Mouse (Mus musculus) hindbrain, embryonic 11.5 days (tissue): ENCODE measurements at regions not wholly inside any gene's neighbourhood (a gene's known extent, or its start where the extent isn't known, plus 50 kb on each side); places are given as distances from the start of the nearest gene placed in this dataset.

Source experiments
- ATAC-seq: fragments of 200-750 bp; cut with Nextera tagmentation; 2 replicates; pipeline ENCODE4 v1.8.0; 2017; ENCODE audit warnings: mild to moderate bottlenecking, moderate TSS enrichment, moderate library complexity; ENCODE audit not compliant: low FRiP score
- DNase-seq: peaks from one replicate; pipeline ENCODE4 v3.0.0-alpha.2; 2015; ENCODE audit warnings: low spot score
- H3K27ac ChIP-seq: fragments of 300-500 bp; sonication (generic); 2 replicates; pipeline ENCODE4 v1.5.1; 2014; ENCODE audit warnings: mild to moderate bottlenecking, low read depth, low read length
- H3K27me3 ChIP-seq: fragments of 300-500 bp; sonication (generic); 2 replicates; pipeline ENCODE4 v1.6.1; 2014; ENCODE audit warnings: mild to moderate bottlenecking, low read length, moderate library complexity, mixed read lengths; ENCODE audit not compliant: control insufficient read depth, insufficient read depth
- H3K36me3 ChIP-seq: fragments of 300-500 bp; sonication (generic); 2 replicates; pipeline ENCODE4 v1.6.1; 2014; ENCODE audit warnings: mild to moderate bottlenecking, low read length, moderate library complexity, mixed read lengths; ENCODE audit not compliant: control insufficient read depth, insufficient read depth
- H3K4me1 ChIP-seq: fragments of 300-500 bp; sonication (generic); replicated peaks from 2 replicates; pipeline ENCODE4 v1.6.1; 2014; ENCODE audit warnings: low read length, mixed read lengths; ENCODE audit not compliant: control insufficient read depth, insufficient read depth
- H3K4me2 ChIP-seq: fragments of 300-500 bp; sonication (generic); replicated peaks from 2 replicates; pipeline ENCODE4 v1.6.1; 2014; ENCODE audit warnings: mild to moderate bottlenecking, low read depth, low read length
- H3K4me3 ChIP-seq: fragments of 300-500 bp; sonication (generic); 2 replicates; pipeline ENCODE4 v1.5.1; 2014; ENCODE audit warnings: low read depth, low read length
- H3K9ac ChIP-seq: fragments of 300-500 bp; sonication (generic); 2 replicates; pipeline ENCODE4 v1.6.1; 2014; ENCODE audit warnings: low read depth, low read length
- H3K9me3 ChIP-seq: fragments of 300-500 bp; sonication (generic); 2 replicates; pipeline ENCODE4 v1.6.1; 2016; ENCODE audit warnings: low read length; ENCODE audit not compliant: control insufficient read depth
- WGBS: fragments of 180-500 bp; shearing (Covaris S2); extraction: QIAGEN DNeasy Blood & Tissue Kit; methylation state at CpG from one replicate; pipeline ENCODE4 v1.1.7; 2014; 5-methylcytosine and 5-hydroxymethylcytosine counted together

DNA sequence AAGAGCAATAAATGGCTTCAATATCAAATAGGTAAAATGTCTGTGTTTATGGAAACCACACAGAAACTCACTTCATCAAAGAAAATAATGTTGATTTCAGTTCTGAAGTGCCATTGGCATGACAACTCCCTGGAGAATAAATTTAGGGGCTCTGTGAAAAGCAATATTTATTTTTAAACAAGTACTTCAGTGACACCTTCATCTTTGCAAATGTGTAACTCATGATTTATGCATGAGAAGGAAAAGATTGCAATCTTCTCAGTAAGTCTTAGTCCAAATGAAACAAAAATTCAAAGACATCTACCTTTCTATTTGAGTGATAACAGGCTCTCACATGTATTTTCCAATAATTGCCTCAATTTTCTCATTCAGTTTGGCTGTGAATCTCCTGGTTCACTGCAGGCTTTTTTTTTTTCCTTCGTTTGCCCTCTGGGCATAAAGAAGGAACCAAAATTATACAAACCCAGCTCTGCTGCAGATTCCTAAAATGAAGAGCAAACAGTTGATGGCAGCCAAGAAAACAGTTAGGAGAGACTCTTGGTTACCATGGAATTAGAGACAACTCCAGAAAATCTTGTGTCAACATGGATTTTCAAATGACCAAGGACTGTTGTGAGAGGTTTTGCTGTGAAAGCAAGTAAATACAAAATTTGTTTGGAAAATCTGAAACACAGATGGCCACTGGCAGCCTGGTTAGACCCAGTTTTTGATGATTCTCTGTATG, 230.3 kb upstream of the Ctso start:
- H3K9me3 ChIP-seq = no peaks in the 10 kb centered on the region
- ATAC-seq (no peak), DNase-seq (no peak)
- no peak overlapping the region for H3K4me2 ChIP-seq
- H3K27ac ChIP-seq = no peak overlapping the region
- no peaks in the 10 kb centered on the region for H3K4me1 ChIP-seq
- no peak overlapping the region for H3K4me3 ChIP-seq
- H3K9ac ChIP-seq = no peak overlapping the region
- 71% methylated on average over 1 of the region's 1 CpGs for WGBS
- H3K27me3 ChIP-seq = no peaks in the 10 kb centered on the region
- no peaks in the 10 kb centered on the region for H3K36me3 ChIP-seq

DNA sequence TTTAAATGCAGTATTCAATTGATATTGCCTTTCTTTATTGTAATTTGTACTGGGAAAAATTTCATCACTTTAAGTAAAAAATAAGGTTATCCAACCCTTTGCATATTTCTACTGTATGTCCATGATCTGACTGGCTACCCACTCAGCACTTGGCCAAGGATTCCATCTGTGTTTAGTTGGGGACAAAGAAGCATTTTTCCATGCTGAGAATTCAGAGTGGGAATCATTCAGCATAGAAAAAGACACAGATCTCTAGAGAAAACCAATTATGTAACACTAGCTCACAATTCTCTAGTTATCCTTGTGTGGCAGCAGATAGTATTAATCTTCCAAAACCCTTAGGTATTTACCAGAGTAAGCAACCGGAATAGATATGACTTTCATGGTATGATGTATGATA, 213.5 kb upstream of the Ctso start:
- no peak overlapping the region for H3K27ac ChIP-seq
- H3K9ac ChIP-seq = no peak overlapping the region
- H3K27me3 ChIP-seq = no peaks in the 10 kb centered on the region
- 88% methylated on average over 1 of the region's 1 CpGs for WGBS
- no peaks in the 10 kb centered on the region for H3K36me3 ChIP-seq
- no peak for ATAC-seq
- H3K4me3 ChIP-seq = no peak overlapping the region
- H3K4me1 ChIP-seq = no peaks in the 10 kb centered on the region
- DNase-seq = no peak
- no peaks in the 10 kb centered on the region for H3K9me3 ChIP-seq
- no peak overlapping the region for H3K4me2 ChIP-seq

DNA sequence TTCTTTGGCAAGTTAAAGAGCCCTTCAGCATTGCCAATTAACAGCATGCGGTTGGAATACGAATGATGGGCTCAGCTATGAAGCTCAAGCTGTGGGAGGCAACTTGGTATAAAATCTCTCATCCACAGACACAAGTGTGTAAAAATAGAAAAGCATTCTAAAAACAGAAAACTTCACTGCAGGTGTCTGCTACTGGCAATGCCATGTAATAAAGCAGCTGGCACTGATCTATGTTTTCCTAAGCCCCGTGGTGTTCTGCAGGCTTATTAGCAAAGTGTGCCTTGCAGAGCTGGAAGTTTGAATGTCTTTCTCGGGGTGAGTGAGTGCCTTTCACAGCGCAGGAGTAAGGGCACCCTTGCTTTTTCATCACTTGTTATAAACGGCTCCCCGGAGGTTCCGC, 196.9 kb upstream of the Ctso start:
- Histone ChIP-seq H3K4me2 (no peak overlapping the region), H3K4me1 (no peaks in the 10 kb centered on the region), H3K9ac (no peak overlapping the region), H3K27ac (no peak overlapping the region), H3K4me3 (no peak overlapping the region), H3K27me3 (no peaks in the 10 kb centered on the region), H3K36me3 (no peaks in the 10 kb centered on the region), H3K9me3 (no peaks in the 10 kb centered on the region)
- WGBS = 83% methylated on average over 8 of the region's 8 CpGs
- DNase-seq (no peak), ATAC-seq (no peak)

DNA sequence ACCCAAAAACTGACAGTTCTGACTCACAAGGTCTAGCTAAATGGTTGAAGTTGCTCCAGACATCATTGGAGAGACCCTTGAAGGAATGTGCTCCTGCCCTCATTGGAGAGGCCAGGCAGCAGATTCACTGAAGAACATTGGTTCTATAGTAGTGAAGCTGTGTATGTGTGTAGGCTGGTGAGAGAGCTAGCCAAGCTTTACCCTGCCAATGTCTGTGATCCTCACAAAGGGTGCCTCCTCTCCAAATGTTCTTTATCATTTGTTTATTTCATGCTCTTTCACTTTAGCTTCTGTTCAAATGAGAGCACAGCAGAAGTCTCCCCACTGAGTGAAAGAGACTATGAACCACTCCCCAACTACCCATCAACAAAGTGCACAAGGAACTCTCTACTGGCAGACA, 195.6 kb upstream of the Ctso start:
- no peaks in the 10 kb centered on the region for H3K9me3 ChIP-seq
- DNase-seq (no peak), ATAC-seq (no peak)
- no peaks in the 10 kb centered on the region for H3K27me3 ChIP-seq
- H3K27ac ChIP-seq = no peak overlapping the region
- H3K4me3 ChIP-seq = no peak overlapping the region
- H3K9ac ChIP-seq = no peak overlapping the region
- H3K36me3 ChIP-seq = no peaks in the 10 kb centered on the region
- no peak overlapping the region for H3K4me2 ChIP-seq
- no peaks in the 10 kb centered on the region for H3K4me1 ChIP-seq

DNA sequence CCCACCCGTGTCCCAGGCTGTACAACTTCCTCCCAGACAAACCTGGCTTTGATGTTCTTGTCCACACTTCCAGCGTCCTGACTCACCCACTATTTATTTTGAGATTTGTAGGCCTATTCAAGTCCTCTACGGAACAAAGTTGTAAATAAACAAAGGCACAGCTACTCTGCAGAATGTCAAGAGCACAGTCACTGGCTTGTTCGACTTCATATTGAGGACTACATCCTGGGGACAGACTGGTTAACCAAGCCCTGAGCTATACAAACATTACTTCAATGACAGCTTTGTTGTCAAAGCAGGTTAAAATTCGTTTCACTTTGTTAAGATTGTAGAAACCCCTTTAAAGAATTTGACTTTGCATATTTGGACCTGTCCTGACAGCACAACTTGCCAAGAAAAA, 190.3 kb upstream of the Ctso start:
- 51% methylated on average over 5 of the region's 5 CpGs for WGBS
- no peaks in the 10 kb centered on the region for H3K36me3 ChIP-seq

DNA sequence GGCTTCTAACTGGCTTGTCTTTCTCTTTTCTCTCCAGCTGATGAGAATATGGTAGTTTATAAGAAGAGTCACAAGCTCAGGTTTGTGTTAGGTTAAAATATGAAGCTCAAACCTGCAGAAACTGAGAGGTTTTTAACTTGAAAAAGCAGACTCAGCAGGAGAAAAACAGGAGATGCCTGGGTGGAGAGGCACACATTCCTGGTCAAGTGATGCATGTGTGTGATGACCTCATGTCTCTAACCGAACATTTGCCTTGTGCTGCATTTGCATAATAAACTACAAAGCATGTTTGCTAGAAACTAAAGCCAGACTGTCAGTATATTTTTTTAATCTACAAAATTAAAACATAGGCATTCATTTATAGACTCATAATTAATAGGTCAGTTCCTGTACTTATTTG, 182.2 kb upstream of the Ctso start:
- Histone ChIP-seq H3K36me3 (no peaks in the 10 kb centered on the region), H3K4me2 (no peak overlapping the region), H3K9ac (no peak overlapping the region), H3K27me3 (no peaks in the 10 kb centered on the region), H3K27ac (no peak overlapping the region), H3K4me3 (no peak overlapping the region), H3K4me1 (no peaks in the 10 kb centered on the region), H3K9me3 (no peaks in the 10 kb centered on the region)
- DNase-seq = no peak
- no peak for ATAC-seq
- 73% methylated on average over 1 of the region's 1 CpGs for WGBS

More for the DNA sequence above, 190.3 kb upstream of the Ctso start:
- Histone ChIP-seq H3K27me3 (no peaks in the 10 kb centered on the region), H3K4me3 (no peak overlapping the region), H3K27ac (no peak overlapping the region), H3K9ac (no peak overlapping the region), H3K4me2 (no peak overlapping the region), H3K9me3 (no peaks in the 10 kb centered on the region), H3K4me1 (no peaks in the 10 kb centered on the region)
- DNase-seq = no peak
- ATAC-seq = no peak

GRCm38 (mm10) chr3:81752955-81753354, 179.4 kb upstream of the Ctso start:
- ATAC-seq (no peak), DNase-seq (no peak)
- 79% methylated on average over 4 of the region's 4 CpGs for WGBS
- no peak overlapping the region for H3K4me3 ChIP-seq
- H3K4me2 ChIP-seq = no peak overlapping the region
- H3K27ac ChIP-seq = no peak overlapping the region
- H3K4me1 ChIP-seq = no peaks in the 10 kb centered on the region
- no peaks in the 10 kb centered on the region for H3K27me3 ChIP-seq
- no peaks in the 10 kb centered on the region for H3K9me3 ChIP-seq
- no peaks in the 10 kb centered on the region for H3K36me3 ChIP-seq
- no peak overlapping the region for H3K9ac ChIP-seq

DNA sequence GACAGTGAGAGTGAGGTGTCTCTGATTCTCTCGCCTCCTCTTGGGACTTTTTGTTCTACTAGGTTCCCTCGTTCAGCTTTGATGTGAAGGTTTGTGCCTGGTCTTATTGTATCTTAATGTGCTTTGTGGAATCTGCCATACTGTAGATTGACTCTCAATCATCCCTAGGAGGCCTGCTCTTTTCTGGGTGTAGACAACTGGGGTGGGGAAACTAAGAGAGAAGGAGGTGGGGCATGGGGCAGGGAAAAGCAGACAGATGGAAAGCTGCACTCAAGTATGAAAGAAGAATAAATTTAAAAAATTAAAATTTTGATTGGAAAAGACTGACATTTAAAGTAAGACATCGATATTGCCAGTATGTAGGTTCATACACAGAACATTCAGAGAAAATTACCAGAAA, 172.0 kb upstream of the Ctso start:
- Histone ChIP-seq H3K9me3 (no peaks in the 10 kb centered on the region), H3K4me1 (no peaks in the 10 kb centered on the region), H3K27me3 (no peaks in the 10 kb centered on the region), H3K4me3 (no peak overlapping the region), H3K4me2 (no peak overlapping the region), H3K27ac (no peak overlapping the region), H3K9ac (no peak overlapping the region), H3K36me3 (no peaks in the 10 kb centered on the region)
- no peak for DNase-seq
- no peak for ATAC-seq
- 89% methylated on average over 3 of the region's 3 CpGs for WGBS

- no peak overlapping the region for H3K9ac ChIP-seq
- ATAC-seq (no peak), DNase-seq (peak; percentile 13)
- no peaks in the 10 kb centered on the region for H3K27me3 ChIP-seq
- no peaks in the 10 kb centered on the region for H3K9me3 ChIP-seq
- no peaks in the 10 kb centered on the region for H3K4me1 ChIP-seq
- H3K27ac ChIP-seq = no peak overlapping the region
- H3K4me2 ChIP-seq = no peak overlapping the region
- H3K36me3 ChIP-seq = no peaks in the 10 kb centered on the region
- 60% methylated on average over 2 of the region's 2 CpGs for WGBS
- H3K4me3 ChIP-seq = no peak overlapping the region
These were observed 171.5 kb upstream of the Ctso start for GRCm38 (mm10) chr3:81760914-81761313.
